Mouse (Mus musculus): Measurements from ENCODE around the gene Ptprn2.

DNA sequence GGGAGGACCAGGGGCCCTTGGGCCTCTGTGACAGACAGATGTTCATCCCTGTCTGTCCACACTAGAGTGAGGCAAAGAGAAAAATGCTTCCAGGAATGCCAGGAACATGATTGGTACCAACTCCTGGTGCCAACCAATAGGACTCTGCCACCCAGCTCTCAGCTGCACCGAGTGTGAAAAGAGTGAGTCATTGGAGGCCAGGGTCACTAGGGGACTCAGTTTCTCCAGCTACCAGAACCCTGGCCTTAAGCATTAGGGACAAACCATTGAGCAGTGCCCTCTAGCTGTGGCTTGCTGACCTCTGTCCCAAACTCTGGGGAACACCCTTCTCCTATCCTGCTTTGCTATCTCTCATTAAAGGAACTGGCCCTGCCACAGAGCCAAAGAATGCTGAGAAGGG, 728.0 kb downstream of the Ptprn2 start:
- TF ChIP-seq CTCF (IDR thresholded peaks at IDR 0.05; ENCODE audit: borderline replicate concordance, insufficient read depth, low read depth, low read length) (no peak), POLR2A (IDR thresholded peaks at IDR 0.05; ENCODE audit: borderline replicate concordance, insufficient read depth, low read length) (no peak)
